Mouse (Mus musculus) MEL-GATA-1-ER (cell line): ENCODE measurements around the gene Olfr1366.
"Not testable (repeated sequence)": the region's sequence is repeated elsewhere in the genome, so short reads cannot be mapped to it uniquely, and the experiment has no call there.

Experiments used
- DNase-seq: peaks from one replicate; pipeline ENCODE4 v3.0.0-alpha.2; 2012; ENCODE audit warnings: low read depth; ENCODE audit errors: extremely low read depth

The Olfr1366 gene

GRCm38 (mm10) chr13:21542708-21543107 is at the start of gene Olfr1366:
TSS of gene Olfr1366 (minus strand) at chr13:21542808.
- no peak for DNase-seq

- no peak for DNase-seq
Measured at GRCm38 (mm10) chr13:21591618-21592017, 49.0 kb upstream of the Olfr1366 start.

- DNase-seq: no peak
Measured at GRCm38 (mm10) chr13:21581659-21582058, 39.1 kb upstream of the Olfr1366 start, which contains the start of gene Olfr1364. TSS of gene Olfr1364 (minus strand) at chr13:21581759.

- DNase-seq: no peak
Measured at GRCm38 (mm10) chr13:21559793-21560192, 17.2 kb upstream of the Olfr1366 start, which contains the start of gene Olfr1535. TSS of gene Olfr1535 (minus strand) at chr13:21559893.

GRCm38 (mm10) chr13:21550416-21551110 is 8.0 kb upstream of the Olfr1366 start:
- DNase-seq: no peak

- DNase-seq: no peak
Measured at GRCm38 (mm10) chr13:21549487-21549886, 6.9 kb upstream of the Olfr1366 start.

GRCm38 (mm10) chr13:21530781-21531201 is 11.8 kb downstream of the Olfr1366 start, which contains the start of gene Zkscan8:
TSS of gene Zkscan8 (minus strand) at chr13:21531120.
- DNase-seq: peak; percentile 72

- DNase-seq: peak; percentile 11
Measured at GRCm38 (mm10) chr13:21530136-21530535, 12.5 kb downstream of the Olfr1366 start.

GRCm38 (mm10) chr13:21506221-21506649 is 36.4 kb downstream of the Olfr1366 start:
- peak; percentile 81 for DNase-seq

- DNase-seq: peak; percentile 52
Measured at GRCm38 (mm10) chr13:21502296-21502695, 40.3 kb downstream of the Olfr1366 start.

- not testable (repeated sequence) for DNase-seq
Measured at GRCm38 (mm10) chr13:21501182-21501581, 41.4 kb downstream of the Olfr1366 start, which contains the start of gene Gm11273. TSS of gene Gm11273 (minus strand) at chr13:21501418.

GRCm38 (mm10) chr13:21495080-21495479 is 47.5 kb downstream of the Olfr1366 start, which contains the start of gene AK157302:
TSS of gene AK157302 (plus strand) at chr13:21495223.
- DNase-seq: no peak

GRCm38 (mm10) chr13:21492847-21493246 is 49.8 kb downstream of the Olfr1366 start:
- DNase-seq: no peak

- no peak for DNase-seq
Measured at GRCm38 (mm10) chr13:21486881-21487280, 55.7 kb downstream of the Olfr1366 start.
